Mouse (Mus musculus) ES-E14 (cell line): Measurements from ENCODE around the gene Cdc123. TPM values are rescaled to one million over a fixed set of nuclear protein-coding genes. Genes with fewer than 3 reads are reported as not detected.

ENCODE experiments used
- DNase-seq: peaks from one replicate; pipeline ENCODE4 v3.0.0-alpha.2; 2013; ENCODE audit warnings: low read depth, low spot score
- H3K27ac ChIP-seq: 2 replicates; pipeline ENCODE4 v1.5.1; 2012; ENCODE audit warnings: low read depth, mild to moderate bottlenecking, low read length, moderate library complexity, mixed read lengths; ENCODE audit not compliant: poor library complexity, insufficient read depth, severe bottlenecking
- H3K36me3 ChIP-seq: 2 replicates; pipeline ENCODE4 v1.6.1; 2012; ENCODE audit warnings: mild to moderate bottlenecking, low read length, moderate library complexity, mixed read lengths; ENCODE audit not compliant: control insufficient read depth, poor library complexity, insufficient read depth, severe bottlenecking
- H3K4me1 ChIP-seq, 2 experiments: fragments of 150-350 bp in 1 of 2; sonication (generic) in 1 of 2; 2 replicates each; pipeline ENCODE4 v1.6.1; 2012; ENCODE audit warnings: low read length in 2 of 2, mild to moderate bottlenecking in 1 of 2, mixed read lengths in 1 of 2; ENCODE audit not compliant: control insufficient read depth in 2 of 2, insufficient read depth in 2 of 2, poor library complexity in 1 of 2
- H3K4me3 ChIP-seq, 2 experiments: fragments of 150-350 bp in 1 of 2; sonication (generic) in 1 of 2; 2 replicates each; pipeline ENCODE4 v1.5.1; 2012; ENCODE audit warnings: low read length in 2 of 2, low read depth in 1 of 2, mild to moderate bottlenecking in 1 of 2, mixed read lengths in 1 of 2; ENCODE audit not compliant: insufficient read depth in 1 of 2, poor library complexity in 1 of 2, severe bottlenecking in 1 of 2
- H3K9ac ChIP-seq: 2 replicates; pipeline ENCODE4 v1.6.1; 2012; ENCODE audit warnings: low read depth, mild to moderate bottlenecking, low read length, mixed read lengths; ENCODE audit not compliant: poor library complexity, insufficient read depth, severe bottlenecking
- H3K9me3 ChIP-seq: fragments of 150-350 bp; sonication (generic); 2 replicates; pipeline ENCODE4 v1.6.1; 2012; ENCODE audit warnings: low read depth, mild to moderate bottlenecking, low read length; ENCODE audit not compliant: control insufficient read depth, insufficient read depth
- CHD2 ChIP-seq: IDR thresholded peaks from 2 replicates; pipeline ENCODE4 v1.6.1; 2014; ENCODE audit warnings: mild to moderate bottlenecking, low read depth, low read length, inconsistent platforms
- HCFC1 ChIP-seq: IDR thresholded peaks from 2 replicates; pipeline ENCODE4 v1.6.1; 2012; ENCODE audit warnings: low read length, inconsistent platforms, borderline replicate concordance; ENCODE audit not compliant: insufficient read depth
- MAFK ChIP-seq: IDR thresholded peaks from 2 replicates; pipeline ENCODE4 v1.6.1; 2014; ENCODE audit warnings: mild to moderate bottlenecking, low read depth, low read length, inconsistent platforms; ENCODE audit not compliant: insufficient read depth
- ZC3H11A ChIP-seq: IDR thresholded peaks from 2 replicates; pipeline ENCODE4 v1.6.1; 2012; ENCODE audit warnings: low read depth, mild to moderate bottlenecking, inconsistent platforms, low read length, borderline replicate concordance
- ZNF384 ChIP-seq: IDR thresholded peaks from 2 replicates; pipeline ENCODE4 v1.6.1; 2012; ENCODE audit warnings: low read depth, low read length, inconsistent platforms
- in situ Hi-C, 2 experiments: fragments of 600-800 bp; cut with MboI; formaldehyde crosslinking; loops; one replicate each; pipeline ENCODE4 v1.15.1; 2025; ENCODE audit warnings: low sequenced_read_pairs in 2 of 2, inconsistent platforms in 1 of 2; ENCODE audit not compliant: unreplicated experiment in 2 of 2
- total RNA-seq: library from RNA; depleted of rRNA; stranded (reverse); fragments of 300-350 nt; gene quantifications from 2 replicates; pipeline ENCODE4 v1.2.3, GENCODE M21; 2012

The Cdc123 gene
- total RNA-seq, 1 experiment = 147 TPM

DNA sequence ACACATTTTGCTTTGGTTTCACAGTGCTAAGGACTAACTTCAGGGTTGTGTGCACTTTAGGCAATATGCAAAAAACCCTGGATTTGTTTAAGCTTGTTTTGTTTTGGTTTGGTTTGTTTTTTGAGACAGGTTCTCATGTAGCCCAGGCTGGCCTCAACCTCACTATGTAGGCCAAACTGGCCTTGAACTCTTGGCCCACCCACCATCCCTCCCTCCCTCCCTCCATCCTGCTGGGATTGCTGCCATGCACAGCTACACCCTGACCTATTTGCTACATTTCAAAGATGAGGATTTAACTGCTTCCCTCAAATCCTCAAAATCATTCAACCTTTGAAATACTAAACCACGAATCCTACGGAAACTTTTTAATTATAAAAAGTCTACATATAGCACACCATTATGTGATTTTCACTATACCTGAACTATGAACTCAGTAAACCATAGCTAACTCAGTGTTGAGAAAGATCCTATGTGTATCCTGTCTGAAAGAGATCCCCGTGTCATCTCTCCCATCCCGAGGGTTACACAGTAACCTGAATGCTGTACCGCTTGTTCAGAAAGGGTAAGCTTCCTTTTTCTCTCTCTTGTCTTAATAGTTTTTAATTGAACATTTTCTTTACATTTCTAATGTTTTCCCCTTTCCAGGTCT is 19.6 kb downstream of the Cdc123 start:
- no peak overlapping the region for H3K4me3 ChIP-seq
- DNase-seq = no peak
- H3K36me3 ChIP-seq = peaks cover 8% of the 10 kb centered on the region
- TF ChIP-seq ZNF384 (no peak), MAFK (no peak), HCFC1 (no peak), CHD2 (no peak), ZC3H11A (no peak)
- H3K9ac ChIP-seq = no peak overlapping the region
- H3K27ac ChIP-seq = no peak overlapping the region
- peaks cover 0 to 4% of the 10 kb centered on the region in 2 experiments; a peak in 1 of 4 replicates for H3K4me1 ChIP-seq
- in situ Hi-C loops = no loop called here
- H3K9me3 ChIP-seq = no peaks in the 10 kb centered on the region

DNA sequence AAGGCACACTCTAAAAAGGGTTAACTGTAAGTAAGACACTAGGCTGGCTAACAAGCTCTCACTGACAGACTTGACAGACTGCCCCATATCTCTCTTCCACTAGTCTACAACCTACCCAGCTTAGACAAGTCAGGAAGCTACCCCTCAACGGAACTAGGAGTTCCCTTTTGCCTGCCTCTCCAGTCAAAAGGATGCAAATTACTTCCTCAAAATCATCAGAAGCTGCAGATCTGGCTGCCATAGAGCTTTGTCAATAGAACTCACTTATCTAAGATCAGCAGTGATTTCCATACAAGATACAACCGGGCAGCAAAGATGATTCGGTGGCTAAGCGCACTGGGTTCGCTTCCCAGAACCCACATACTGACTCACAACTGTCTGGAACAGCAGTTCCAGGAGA is 20.3 kb downstream of the Cdc123 start:
- TF ChIP-seq ZC3H11A (no peak), CHD2 (no peak), MAFK (no peak), HCFC1 (no peak), ZNF384 (no peak)
- no peaks in the 10 kb centered on the region for H3K9me3 ChIP-seq
- peaks cover 0 to 4% of the 10 kb centered on the region in 2 experiments; a peak in 1 of 4 replicates for H3K4me1 ChIP-seq
- H3K36me3 ChIP-seq = peaks cover 8% of the 10 kb centered on the region
- H3K4me3 ChIP-seq = no peak overlapping the region
- no peak overlapping the region for H3K27ac ChIP-seq
- no peak for DNase-seq
- H3K9ac ChIP-seq = no peak overlapping the region
- in situ Hi-C loops = no loop called here

DNA sequence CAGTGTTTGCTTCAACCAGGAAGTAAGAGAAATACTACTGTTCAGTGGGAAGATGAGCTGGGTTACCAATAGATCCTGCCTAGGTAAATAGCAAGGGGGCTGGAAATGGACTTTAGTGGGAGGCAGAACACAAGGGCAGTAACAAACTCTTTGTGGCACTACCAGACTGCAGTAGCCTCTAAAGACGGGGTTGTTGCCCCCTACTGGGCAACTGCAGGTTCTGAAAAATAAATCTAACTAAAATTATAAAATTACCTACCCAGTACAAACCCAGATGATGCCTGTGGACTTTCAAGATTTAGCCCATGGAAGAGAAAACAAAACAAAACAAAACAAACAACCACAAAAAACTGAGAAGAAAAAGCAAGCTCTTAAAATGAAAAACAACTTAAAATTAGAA is 20.8 kb downstream of the Cdc123 start:
- TF ChIP-seq CHD2 = no peak
- no peak for TF ChIP-seq ZNF384
- TF ChIP-seq HCFC1 = no peak
- no peak for TF ChIP-seq ZC3H11A
- TF ChIP-seq MAFK = no peak
- no peak for DNase-seq
- H3K36me3 ChIP-seq = peaks cover 8% of the 10 kb centered on the region
- H3K27ac ChIP-seq = no peak overlapping the region
- H3K4me3 ChIP-seq = no peak overlapping the region
- in situ Hi-C loops = no loop called here
- H3K9ac ChIP-seq = no peak overlapping the region
- no peaks in the 10 kb centered on the region for H3K9me3 ChIP-seq
- H3K4me1 ChIP-seq = peaks cover 0 to 4% of the 10 kb centered on the region in 2 experiments; a peak in 1 of 4 replicates

DNA sequence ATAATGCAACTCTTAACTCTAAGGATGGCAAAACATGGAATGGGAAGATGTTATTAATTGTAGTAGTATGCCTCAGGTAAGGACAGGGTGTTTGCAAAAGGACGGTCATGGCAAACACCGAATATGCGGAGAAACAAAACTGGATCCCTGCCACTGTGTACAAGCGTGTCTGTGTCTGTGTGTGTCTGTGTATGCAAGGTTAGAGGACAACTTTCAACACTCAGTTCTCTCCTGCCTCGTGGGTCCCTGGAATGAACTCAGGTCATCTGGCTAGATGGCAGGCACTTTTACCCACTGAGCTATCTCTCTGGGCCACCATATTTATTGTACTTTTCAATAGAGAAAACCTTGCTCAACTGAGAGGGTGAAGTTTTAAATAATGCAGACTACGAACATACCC is 22.5 kb downstream of the Cdc123 start:
- peaks cover 0 to 6% of the 10 kb centered on the region in 2 experiments; a peak in 1 of 4 replicates for H3K4me1 ChIP-seq
- no peak overlapping the region for H3K9ac ChIP-seq
- no peak overlapping the region for H3K4me3 ChIP-seq
- no peak for TF ChIP-seq ZC3H11A
- TF ChIP-seq ZNF384 = no peak
- TF ChIP-seq CHD2 = no peak
- TF ChIP-seq HCFC1 = no peak
- TF ChIP-seq MAFK = no peak
- no peak overlapping the region for H3K27ac ChIP-seq
- H3K9me3 ChIP-seq = no peaks in the 10 kb centered on the region
- DNase-seq = no peak
- peaks cover 14% of the 10 kb centered on the region for H3K36me3 ChIP-seq
- in situ Hi-C loops = no loop called here

DNA sequence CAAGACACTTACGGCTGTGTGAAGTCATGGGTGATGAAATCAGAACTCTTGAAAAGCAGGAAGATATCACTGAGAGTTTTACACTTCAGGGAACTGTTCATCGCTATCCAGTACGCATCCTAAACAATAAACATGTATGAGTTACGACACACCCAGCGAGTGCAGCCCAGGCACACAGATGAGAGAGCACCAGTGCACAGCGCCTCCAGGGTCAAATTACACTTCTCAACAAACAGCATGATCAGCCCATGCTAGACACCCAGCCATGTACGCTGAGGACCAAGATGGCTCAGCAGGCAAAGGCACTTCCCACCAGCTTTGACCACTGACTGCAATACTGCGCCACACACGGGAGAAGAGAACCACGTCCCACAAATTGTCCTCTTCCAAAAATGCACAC is 23.7 kb downstream of the Cdc123 start:
- DNase-seq = no peak
- Histone ChIP-seq H3K27ac (no peak overlapping the region), H3K9ac (no peak overlapping the region), H3K4me1 (peaks cover 0 to 6% of the 10 kb centered on the region in 2 experiments; a peak in 1 of 4 replicates), H3K36me3 (peaks cover 18% of the 10 kb centered on the region), H3K4me3 (no peak overlapping the region), H3K9me3 (no peaks in the 10 kb centered on the region)
- TF ChIP-seq HCFC1 (no peak), CHD2 (no peak), ZC3H11A (no peak), ZNF384 (no peak), MAFK (no peak)
- in situ Hi-C loops = no loop called here
